Mouse (Mus musculus) bone marrow macrophage, adult 2 months (primary cell): ENCODE results near the gene Nudt16l1.

ENCODE experiments used
- CTCF ChIP-seq: IDR thresholded peaks from 2 replicates; pipeline ENCODE4 v1.5.1; 2012; ENCODE audit warnings: low read depth, mild to moderate bottlenecking, low read length, moderate library complexity
- POLR2A ChIP-seq: IDR thresholded peaks from 2 replicates; pipeline ENCODE4 v1.6.1; 2012; ENCODE audit warnings: mild to moderate bottlenecking, low read depth, low read length, borderline replicate concordance

GRCm38 (mm10) chr16:4892171-4892570 is 46.4 kb upstream of the Nudt16l1 start:
- no peak for TF ChIP-seq CTCF
- no peak for TF ChIP-seq POLR2A
